Mouse (Mus musculus) yolk sac, embryonic 10.5 days (tissue): ENCODE measurements around the gene Ankrd44.

Experiments used
- DNase-seq: peaks from one replicate; pipeline ENCODE4 v3.0.0-alpha.2; 2017; ENCODE audit warnings: low spot score

The Ankrd44 gene

GRCm38 (mm10) chr1:54809811-54810549 is 116.2 kb downstream of the Ankrd44 start:
- DNase-seq: no peak

DNA sequence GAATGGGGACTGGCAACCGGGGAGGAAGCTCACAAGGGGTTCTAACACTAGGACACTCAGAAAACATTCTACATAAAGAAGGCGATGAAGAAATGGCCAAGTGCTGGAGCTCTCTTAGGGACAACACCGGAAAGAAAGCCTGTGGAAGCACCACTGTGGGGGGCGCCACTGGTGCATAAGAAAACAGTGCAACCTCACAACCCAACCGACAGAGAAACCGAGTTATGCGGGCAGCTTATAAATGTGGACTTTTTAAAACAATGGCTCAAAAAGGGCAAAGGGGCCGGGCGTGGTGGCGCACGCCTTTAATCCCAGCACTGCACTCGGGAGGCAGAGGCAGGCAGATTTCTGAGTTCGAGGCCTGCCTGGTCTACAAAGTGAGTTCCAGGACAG is 117.1 kb downstream of the Ankrd44 start:
- DNase-seq: no peak

DNA sequence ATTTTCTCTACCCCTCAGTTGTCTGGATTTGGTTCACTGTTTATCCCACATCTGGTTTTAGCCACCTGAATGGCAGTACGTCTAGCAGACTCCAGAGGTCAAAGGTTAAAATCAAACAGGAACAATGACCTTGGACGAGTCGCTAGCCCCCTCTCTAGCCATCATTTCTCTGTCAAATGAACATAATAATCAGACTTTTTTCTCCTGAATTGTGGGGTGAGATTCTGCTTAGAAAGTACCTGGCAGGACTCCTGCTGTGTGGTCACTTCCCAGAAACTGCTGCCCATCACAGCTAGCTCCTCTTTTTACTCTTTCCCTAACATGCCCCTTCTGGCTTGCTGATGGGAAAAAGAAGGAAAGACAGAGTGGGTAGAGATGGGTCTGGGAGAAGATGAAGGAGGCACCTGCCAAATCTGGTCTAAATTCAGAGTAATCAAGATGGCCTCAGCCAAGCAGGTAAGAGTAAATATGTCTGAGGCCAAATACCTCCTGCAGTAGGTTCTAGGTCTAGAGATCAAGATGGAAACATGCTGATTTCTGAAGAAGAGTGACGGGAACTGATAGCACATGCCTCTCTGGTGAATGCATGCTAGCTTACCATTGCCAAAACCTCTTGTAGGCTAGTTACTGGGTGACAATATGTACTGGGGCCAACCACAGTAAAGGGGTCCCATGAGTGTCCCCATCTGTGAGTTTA is 117.6 kb downstream of the Ankrd44 start:
- no peak for DNase-seq

DNA sequence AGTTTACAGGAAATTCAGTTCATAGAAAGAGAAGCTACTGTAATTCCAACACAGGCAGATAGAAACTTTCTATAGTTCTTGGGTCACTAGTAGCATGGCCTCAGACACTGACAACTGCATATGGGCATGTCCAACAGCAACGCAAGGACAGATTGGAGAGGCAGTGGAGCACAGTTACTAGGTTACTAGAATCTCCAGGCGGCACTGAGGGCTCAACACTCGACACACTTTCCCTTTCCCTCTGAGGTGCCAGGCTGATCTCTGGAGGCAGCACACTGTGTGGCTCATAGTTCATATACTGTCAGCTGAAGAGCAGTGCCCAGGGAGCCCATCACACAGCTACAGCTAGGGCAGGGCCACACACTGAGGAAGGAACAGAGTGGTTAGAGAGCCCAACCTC is 118.4 kb downstream of the Ankrd44 start:
- no peak for DNase-seq

- DNase-seq: no peak
Observed at GRCm38 (mm10) chr1:54806116-54806850, 119.9 kb downstream of the Ankrd44 start.

DNA sequence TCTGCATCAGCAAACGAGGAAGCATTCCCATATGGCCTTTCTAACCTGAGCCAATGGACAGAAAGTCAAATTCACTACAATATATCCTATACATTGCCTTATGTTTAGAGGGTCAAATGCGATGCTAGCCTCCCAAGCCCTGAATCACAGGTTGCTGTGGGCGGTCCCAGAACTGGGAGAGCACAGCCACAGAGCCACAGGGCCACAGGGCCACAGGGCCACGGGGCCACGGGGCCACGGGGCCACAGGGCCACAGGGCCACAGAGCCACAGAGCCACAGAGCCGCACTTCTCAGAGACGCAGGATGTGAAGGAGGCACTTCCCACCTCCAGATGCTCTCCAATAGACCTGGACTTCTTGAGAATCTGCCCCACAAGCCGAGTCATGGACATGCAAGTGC is 121.8 kb downstream of the Ankrd44 start:
- DNase-seq: no peak

DNA sequence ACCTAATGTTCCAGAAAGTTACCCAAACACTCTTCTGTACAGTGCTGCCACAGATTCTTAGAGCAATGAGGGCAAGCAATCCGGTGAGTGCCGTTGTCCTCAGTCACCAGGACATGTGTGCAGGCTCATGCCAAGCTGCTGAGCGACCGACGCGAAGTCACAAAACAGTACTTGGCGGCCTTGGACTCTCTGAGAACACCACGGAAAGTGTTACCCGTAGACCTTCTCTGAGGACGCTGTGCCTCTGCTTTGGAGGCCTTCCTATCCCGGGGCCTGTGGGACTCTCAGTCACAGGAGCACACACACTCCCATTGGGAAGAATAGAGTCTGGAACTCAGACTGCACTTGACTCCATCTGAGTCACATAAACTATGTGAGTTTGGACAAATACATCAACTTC is 123.5 kb downstream of the Ankrd44 start:
- DNase-seq: no peak

- DNase-seq: no peak
Observed at GRCm38 (mm10) chr1:54801256-54801655, 124.9 kb downstream of the Ankrd44 start.

DNA sequence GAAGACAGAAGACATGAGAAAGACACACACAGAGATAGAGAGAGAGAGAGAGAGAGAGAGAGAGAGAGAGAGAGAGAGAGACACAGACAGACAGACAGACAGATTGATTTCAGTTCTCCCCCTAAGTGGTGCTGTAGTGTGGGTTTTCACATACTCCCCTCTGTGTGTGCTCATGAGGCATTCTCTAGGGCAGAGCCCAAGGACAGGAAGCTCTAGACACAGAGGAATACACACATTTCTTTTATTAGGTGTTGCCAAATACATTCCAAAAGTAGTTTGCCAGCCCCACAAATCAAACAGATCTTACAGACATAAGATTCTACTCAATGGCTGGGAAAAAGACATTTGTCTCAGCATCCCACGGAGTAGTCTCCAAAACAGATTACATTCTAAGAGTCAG is 126.8 kb downstream of the Ankrd44 start:
- no peak for DNase-seq

DNA sequence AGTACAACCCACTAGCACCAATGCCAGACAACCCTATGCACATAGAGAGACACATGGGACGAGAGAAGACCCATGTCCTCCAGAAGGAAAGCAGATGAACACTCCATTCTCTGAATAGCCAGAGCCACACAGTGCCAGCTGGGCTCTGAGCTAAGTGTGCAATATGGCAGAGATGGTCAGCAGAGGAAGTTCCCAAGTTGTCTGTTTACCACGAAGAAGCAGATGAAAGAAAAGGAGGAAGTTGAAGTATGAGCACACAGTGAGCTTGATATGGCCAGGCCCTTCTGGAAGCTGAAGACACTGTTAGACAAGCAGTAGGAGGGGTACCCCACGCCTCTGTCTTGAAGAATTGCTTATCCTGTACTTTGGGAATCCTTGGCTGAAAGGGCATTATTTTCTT is 127.8 kb downstream of the Ankrd44 start:
- no peak for DNase-seq

DNA sequence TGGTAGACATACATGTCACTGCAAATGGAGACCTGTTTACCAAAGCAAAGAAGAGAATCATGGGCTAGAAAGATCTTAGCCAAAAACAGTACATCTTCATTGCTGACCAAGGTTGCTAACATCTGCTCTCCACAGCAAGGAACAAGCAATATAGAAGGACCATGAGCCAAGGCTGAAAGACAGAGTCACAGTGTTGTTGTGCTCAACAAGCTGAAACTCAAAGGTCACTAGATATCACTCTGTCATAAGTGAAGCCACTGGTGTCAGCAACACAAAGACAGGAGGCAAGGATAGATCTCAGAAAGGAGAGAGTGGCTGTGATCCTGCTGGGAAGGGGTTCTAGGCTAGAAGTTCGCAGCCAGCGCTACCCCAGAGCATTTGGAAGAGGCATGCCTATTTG is 131.5 kb downstream of the Ankrd44 start:
- no peak for DNase-seq

DNA sequence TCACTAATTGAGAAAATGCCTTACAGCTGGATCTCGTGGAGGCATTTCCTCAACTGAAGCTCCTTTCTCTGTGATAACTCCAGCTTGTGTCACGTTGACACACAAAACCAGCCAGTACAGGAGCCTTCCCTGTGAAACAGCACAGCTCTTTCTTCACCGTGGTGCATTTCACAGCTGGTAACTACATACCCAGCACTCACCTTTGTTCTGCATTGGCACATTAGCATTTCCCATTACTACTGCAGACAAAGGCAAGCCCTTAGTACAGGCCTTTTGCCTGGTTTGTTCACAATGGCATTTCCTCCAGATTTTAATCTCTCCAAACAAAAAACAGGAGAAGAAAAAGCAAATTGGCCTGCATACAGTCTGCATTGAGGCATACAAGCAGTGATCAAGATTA is 134.8 kb downstream of the Ankrd44 start:
- DNase-seq: no peak

GRCm38 (mm10) chr1:54789327-54789960 is 136.7 kb downstream of the Ankrd44 start:
- DNase-seq: no peak

GRCm38 (mm10) chr1:54788337-54788736 is 137.8 kb downstream of the Ankrd44 start:
- no peak for DNase-seq

DNA sequence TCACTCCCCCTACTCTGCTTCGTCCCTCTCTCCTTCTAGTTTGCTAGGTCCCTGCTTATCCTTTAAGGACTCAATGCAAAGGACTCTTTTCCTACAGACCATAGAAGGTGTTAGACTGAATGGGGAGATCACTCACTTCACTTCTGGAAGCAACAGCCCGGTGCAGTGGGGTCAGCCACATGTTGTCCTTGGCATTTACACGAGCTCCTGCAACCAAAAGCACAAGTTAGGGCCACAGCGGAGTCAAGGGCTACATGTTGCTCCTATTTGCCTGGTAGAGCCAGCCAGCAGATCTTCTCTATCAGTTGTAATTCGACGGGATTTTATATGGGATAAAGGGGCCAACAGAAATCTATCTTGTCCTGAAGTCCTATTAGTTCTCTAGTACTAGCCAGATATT is 148.0 kb downstream of the Ankrd44 start:
- no peak for DNase-seq

DNA sequence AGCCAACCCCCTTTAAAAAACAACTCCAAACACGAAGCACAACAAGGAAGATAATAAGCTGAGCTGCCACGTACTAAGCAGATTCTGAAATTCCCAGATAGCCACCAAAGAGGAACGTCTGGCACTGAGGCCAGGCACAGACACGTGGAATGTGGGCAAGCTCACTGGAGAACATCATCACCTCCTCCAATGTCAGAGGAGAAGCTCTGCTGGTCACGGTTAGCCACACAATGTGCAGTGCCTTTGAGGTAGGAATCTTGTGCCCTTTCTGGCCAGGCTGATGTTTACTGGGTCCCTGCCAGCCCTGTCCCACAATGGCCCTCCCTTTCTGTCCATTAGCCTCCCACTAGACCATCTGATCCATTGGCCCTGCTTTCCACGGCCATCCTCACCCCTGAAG is 149.1 kb downstream of the Ankrd44 start:
- no peak for DNase-seq

DNA sequence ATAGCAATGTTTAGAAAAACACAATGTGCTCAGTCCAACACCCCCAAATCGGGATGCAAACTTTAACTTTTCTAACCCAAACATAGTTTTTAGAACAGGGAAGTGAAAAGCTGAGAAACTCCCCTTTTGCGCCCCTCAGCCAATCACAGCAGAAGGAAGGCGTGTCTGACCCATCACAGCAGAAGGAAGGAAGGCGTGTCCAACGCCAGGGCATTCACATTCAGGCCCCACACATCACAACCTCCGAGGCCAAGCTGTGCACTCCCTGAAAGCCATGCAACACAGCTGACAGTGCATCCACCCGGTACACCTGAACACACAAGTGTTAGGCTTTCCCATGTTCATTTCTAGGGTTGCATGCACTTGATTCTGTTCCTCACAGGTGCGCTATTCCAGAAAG is 150.1 kb downstream of the Ankrd44 start:
- DNase-seq: no peak

GRCm38 (mm10) chr1:54772843-54773242 is 153.3 kb downstream of the Ankrd44 start:
- no peak for DNase-seq

- DNase-seq: no peak
Observed at GRCm38 (mm10) chr1:54771471-54771870, 154.7 kb downstream of the Ankrd44 start.

- no peak for DNase-seq
Observed at GRCm38 (mm10) chr1:54767221-54767620, 159.0 kb downstream of the Ankrd44 start.

GRCm38 (mm10) chr1:54765632-54766238 is 160.5 kb downstream of the Ankrd44 start:
- no peak for DNase-seq

DNA sequence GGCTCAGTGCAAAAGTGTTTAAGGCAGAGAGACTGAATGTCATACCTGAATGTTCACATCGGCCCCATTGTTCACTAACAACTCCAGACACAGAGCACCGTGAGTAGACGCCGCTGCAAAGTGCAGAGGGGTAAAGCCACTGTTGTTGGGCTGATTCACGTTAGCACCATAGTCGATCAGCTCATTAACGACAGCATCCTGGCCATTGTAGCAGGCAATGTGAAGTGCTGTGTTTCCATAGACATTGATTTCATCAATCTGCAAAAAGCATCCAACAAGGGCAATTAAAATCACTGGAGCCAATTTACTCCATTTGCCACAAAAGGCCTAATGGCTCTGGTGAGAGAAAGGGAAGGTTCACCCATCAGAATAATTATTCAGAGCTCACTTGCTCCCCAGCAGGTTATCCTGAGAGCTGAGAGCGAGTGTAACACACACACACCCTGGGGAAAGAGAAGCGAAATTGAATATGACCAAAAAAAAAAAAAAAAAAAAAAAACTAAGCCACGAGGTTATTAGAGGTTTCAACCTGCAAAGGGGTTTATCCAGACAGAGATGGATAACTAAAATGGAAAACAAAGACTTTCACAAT is 163.9 kb downstream of the Ankrd44 start:
- no peak for DNase-seq
